Mouse (Mus musculus): ENCODE measurements at regions not wholly inside any gene's neighbourhood (a gene's known extent, or its start where the extent isn't known, plus 50 kb on each side); places are given as distances from the start of the nearest gene placed in this dataset.

GRCm38 (mm10) chr11:112839721-112840494 lies 57.9 kb downstream of the Sox9 start:
- DNase-seq = no peak

GRCm38 (mm10) chr11:112840495-112840828 lies 58.4 kb downstream of the Sox9 start:
- DNase-seq = no peak

- no peak for DNase-seq
Measured at GRCm38 (mm10) chr11:112844258-112844901, 62.4 kb downstream of the Sox9 start.

GRCm38 (mm10) chr11:112847146-112847545 lies 65.1 kb downstream of the Sox9 start:
- no peak for DNase-seq

GRCm38 (mm10) chr11:112847851-112848250 lies 65.8 kb downstream of the Sox9 start:
- DNase-seq = no peak

- no peak for DNase-seq
Measured at GRCm38 (mm10) chr11:112849974-112850373, 68.0 kb downstream of the Sox9 start.

- DNase-seq = no peak
Measured at GRCm38 (mm10) chr11:112850532-112851272, 68.7 kb downstream of the Sox9 start.

GRCm38 (mm10) chr11:112851321-112851720 lies 69.3 kb downstream of the Sox9 start:
- no peak for DNase-seq

GRCm38 (mm10) chr11:112855975-112856374 lies 74.0 kb downstream of the Sox9 start:
- no peak for DNase-seq

- DNase-seq = no peak
Measured at GRCm38 (mm10) chr11:112859309-112859708, 77.3 kb downstream of the Sox9 start.

- DNase-seq = peak; percentile 14
Measured at GRCm38 (mm10) chr11:112860797-112861196, 78.8 kb downstream of the Sox9 start.

GRCm38 (mm10) chr11:112861233-112861632 lies 79.2 kb downstream of the Sox9 start:
- DNase-seq = no peak

- no peak for DNase-seq
Measured at GRCm38 (mm10) chr11:112865836-112866235, 83.8 kb downstream of the Sox9 start.

- DNase-seq = no peak
Measured at GRCm38 (mm10) chr11:112869571-112869970, 87.5 kb downstream of the Sox9 start.

GRCm38 (mm10) chr11:112870201-112871035 lies 88.4 kb downstream of the Sox9 start:
- peak; percentile 38 for DNase-seq

- no peak for DNase-seq
Measured at GRCm38 (mm10) chr11:112872677-112873367, 90.8 kb downstream of the Sox9 start.

GRCm38 (mm10) chr11:112874239-112874638 lies 92.2 kb downstream of the Sox9 start:
- no peak for DNase-seq

- DNase-seq = no peak
Measured at GRCm38 (mm10) chr11:112876226-112876625, 94.2 kb downstream of the Sox9 start.

GRCm38 (mm10) chr11:112878436-112878835 lies 96.4 kb downstream of the Sox9 start:
- DNase-seq = no peak

GRCm38 (mm10) chr11:112880736-112881135 lies 98.7 kb downstream of the Sox9 start:
- no peak for DNase-seq

GRCm38 (mm10) chr11:112885336-112885940 lies 103.4 kb downstream of the Sox9 start:
- no peak for DNase-seq

GRCm38 (mm10) chr11:112886139-112886538 lies 104.1 kb downstream of the Sox9 start:
- no peak for DNase-seq
